ENCODE assay signal across 19 mouse cellular contexts in genomic region chr7:122048191-122048590, GRCm38 (mm10). TPM values are rescaled to one million over a fixed set of nuclear protein-coding genes. Genes with fewer than 3 reads are reported as not detected.
A peak's percentile ranks its signal among the peaks of the same experiment; 100 is the strongest.
DNase-seq lines count a peak whose midpoint lies in the region; ATAC-seq lines count a peak whose summit lies in the region.
"Had no signal": no experiment of that assay in that cellular context is flagged by ENCODE, and none has a peak within 500 bp of the region (broad histone marks: within the 10 kb centered on the region; RNA-seq: fewer than 3 reads in every experiment).

No protein-coding gene starts in this region.

- DNase-seq in heart, adult 18-20 months, result no peak
- no peak for DNase-seq in heart, postnatal 36 days
- DNase-seq: adrenal gland, adult 2 months; adrenal gland, postnatal 25 days; cerebellum, adult 18-20 months; cerebellum, adult 9-11 months; cerebellum, postnatal 36 days; gastrocnemius, postnatal 36 days; kidney, adult 2 months had no signal

- no peak overlapping the region for H3K4me2 ChIP-seq in heart, embryonic 11.5 days
- no peak overlapping the region for H3K4me2 ChIP-seq in heart, embryonic 15.5 days
- H3K4me2 ChIP-seq: embryonic facial prominence, embryonic 15.5 days; forebrain, embryonic 15.5 days; hindbrain, embryonic 13.5 days; kidney, embryonic 15.5 days had no signal

- H3K9ac ChIP-seq in heart, embryonic 11.5 days (ENCODE audit: low read depth, low read length), result no peak overlapping the region
- H3K9ac ChIP-seq in heart, embryonic 15.5 days, result no peak overlapping the region
- H3K9ac ChIP-seq: embryonic facial prominence, embryonic 15.5 days; forebrain, embryonic 15.5 days; hindbrain, embryonic 13.5 days; kidney, embryonic 15.5 days had no signal

- ATAC-seq in heart, embryonic 11.5 days (replicated peaks; ENCODE audit: insufficient number of reproducible peaks, low FRiP score, low TSS enrichment), result no peak
- ATAC-seq in heart, embryonic 15.5 days (replicated peaks; ENCODE audit: insufficient number of reproducible peaks, insufficient read depth, low FRiP score, low read depth), result no peak
- no peak for ATAC-seq in megakaryocyte, adult 5-6 weeks (ENCODE audit: poor library complexity, severe bottlenecking)
- ATAC-seq: forebrain, embryonic 15.5 days; hindbrain, postnatal 0 days had no signal

- intact Hi-C loops in heart, postnatal 36 days (cut with DNase I), result no loop called here

- peaks cover 37% of the 10 kb centered on the region for H3K4me1 ChIP-seq in heart, embryonic 11.5 days (ENCODE audit: control insufficient read depth, insufficient read depth, low read length)
- peaks cover 46% of the 10 kb centered on the region for H3K4me1 ChIP-seq in heart, embryonic 15.5 days (replicated peaks)
- H3K4me1 ChIP-seq in megakaryocyte, embryonic 14.5 days, result peaks cover 62% of the 10 kb centered on the region
- H3K4me1 ChIP-seq: embryonic facial prominence, embryonic 15.5 days; forebrain, embryonic 15.5 days; hindbrain, embryonic 13.5 days; kidney, embryonic 15.5 days had no signal

- no peaks in the 10 kb centered on the region for H3K27me3 ChIP-seq in heart, embryonic 11.5 days (ENCODE audit: control insufficient read depth, insufficient read depth, low read length)
- H3K27me3 ChIP-seq in heart, embryonic 15.5 days, result no peaks in the 10 kb centered on the region
- no peaks in the 10 kb centered on the region for H3K27me3 ChIP-seq in megakaryocyte, embryonic 14.5 days (replicated peaks)
- H3K27me3 ChIP-seq: embryonic facial prominence, embryonic 15.5 days; forebrain, embryonic 15.5 days; hindbrain, embryonic 13.5 days; kidney, embryonic 15.5 days had no signal

- 90% methylated on average over 9 of the region's 9 CpGs for WGBS in heart, embryonic 11.5 days (ENCODE audit: insufficient replicate concordance)
- 82% methylated on average over 9 of the region's 9 CpGs for WGBS in heart, embryonic 15.5 days

- H3K4me3 ChIP-seq in heart, embryonic 11.5 days (ENCODE audit: low read depth, low read length), result no peak overlapping the region
- no peak overlapping the region for H3K4me3 ChIP-seq in heart, embryonic 15.5 days
- H3K4me3 ChIP-seq in megakaryocyte, embryonic 14.5 days (replicated peaks), result peak overlapping the region; percentile 8
- H3K4me3 ChIP-seq: embryonic facial prominence, embryonic 15.5 days; erythroblast, embryonic 14.5 days; forebrain, embryonic 15.5 days; hindbrain, embryonic 13.5 days; kidney, embryonic 15.5 days had no signal

- H3K9me3 ChIP-seq in heart, embryonic 11.5 days (replicated peaks; ENCODE audit: control insufficient read depth, low read length), result no peaks in the 10 kb centered on the region
- H3K9me3 ChIP-seq in heart, embryonic 15.5 days (replicated peaks), result no peaks in the 10 kb centered on the region
- H3K9me3 ChIP-seq in megakaryocyte, embryonic 14.5 days, result no peaks in the 10 kb centered on the region
- H3K9me3 ChIP-seq: embryonic facial prominence, embryonic 15.5 days; forebrain, embryonic 15.5 days; hindbrain, embryonic 13.5 days; kidney, embryonic 15.5 days had no signal

- H3K36me3 ChIP-seq in heart, embryonic 11.5 days (ENCODE audit: control insufficient read depth, insufficient read depth, low read length), result 0 out of 2 replicates have a peak, but pooled peaks cover 6% of the 10 kb centered on the region
- H3K36me3 ChIP-seq in heart, embryonic 15.5 days, result peaks cover 8% of the 10 kb centered on the region; the same call in 1 of the 2 replicates
- H3K36me3 ChIP-seq in megakaryocyte, embryonic 14.5 days (replicated peaks; ENCODE audit: low read length), result peaks cover 40% of the 10 kb centered on the region

- peak overlapping the region; percentile 50; the same call in 1 of the 2 replicates for H3K27ac ChIP-seq in heart, embryonic 11.5 days (ENCODE audit: low read depth, low read length)
- peak overlapping the region; percentile 98 for H3K27ac ChIP-seq in heart, embryonic 15.5 days
- H3K27ac ChIP-seq: embryonic facial prominence, embryonic 15.5 days; forebrain, embryonic 15.5 days; hindbrain, embryonic 13.5 days; hindbrain, postnatal 0 days; kidney, embryonic 15.5 days had no signal

RNA-seq across cellular contexts. Expression of gene Ubfd1, which starts 18.8 kb away (rescaled TPM):
- 67.4 and 71.0 TPM in 2 replicates for polyA plus RNA-seq in heart, embryonic 11.5 days (2014; fragmentation: Nextera tagmentation; extraction: Ambion mirVana)
- 10 to 100 TPM; 36.1 to 41.1 TPM for total RNA-seq in heart, adult 18-20 months (2021)
- polyA plus RNA-seq in heart, embryonic 15.5 days (2015; fragmentation: Nextera tagmentation; extraction: Ambion mirVana), result 40.2 and 48.9 TPM in 2 replicates
- 10 to 100 TPM; 34.7 to 36.0 TPM for total RNA-seq in heart, postnatal 36 days (2021)
- 2.8 and 20.2 TPM in 2 replicates for polyA plus RNA-seq in megakaryocyte, embryonic 14.5 days (2012; ENCODE audit: insufficient read depth, low replicate concordance)
- total RNA-seq in megakaryocyte, adult 5-6 weeks (2015), result 14.3 and 16.3 TPM in 2 replicates
- total RNA-seq in megakaryocyte, adult 5-6 weeks (2017), result 14.4 and 15.0 TPM in 2 replicates

RNA-seq across cellular contexts. Expression of gene Ears2, which starts 18.9 kb away (rescaled TPM):
- polyA plus RNA-seq in heart, embryonic 11.5 days (2014; fragmentation: Nextera tagmentation; extraction: Ambion mirVana), result 21.4 and 24.6 TPM in 2 replicates
- total RNA-seq in heart, adult 18-20 months (2021), result 10 to 100 TPM; 12.3 to 13.4 TPM
- polyA plus RNA-seq in heart, embryonic 15.5 days (2015; fragmentation: Nextera tagmentation; extraction: Ambion mirVana), result 35.5 and 39.5 TPM in 2 replicates
- 10 to 100 TPM; 11.6 to 13.8 TPM for total RNA-seq in heart, postnatal 36 days (2021)
- polyA plus RNA-seq in megakaryocyte, embryonic 14.5 days (2012; ENCODE audit: insufficient read depth, low replicate concordance), result 3.1 and 8.1 TPM in 2 replicates
- 1.0 and 1.5 TPM in 2 replicates for total RNA-seq in megakaryocyte, adult 5-6 weeks (2015)
- total RNA-seq in megakaryocyte, adult 5-6 weeks (2017), result 0.98 and 1.3 TPM in 2 replicates

RNA-seq across cellular contexts. Expression of gene Gga2, which starts 27.2 kb away (rescaled TPM):
- polyA plus RNA-seq in heart, embryonic 11.5 days (2014; fragmentation: Nextera tagmentation; extraction: Ambion mirVana), result 40.6 and 68.0 TPM in 2 replicates
- 10 to 100 TPM; 36.1 to 36.3 TPM for total RNA-seq in heart, adult 18-20 months (2021)
- 80.0 and 87.6 TPM in 2 replicates for polyA plus RNA-seq in heart, embryonic 15.5 days (2015; fragmentation: Nextera tagmentation; extraction: Ambion mirVana)
- total RNA-seq in heart, postnatal 36 days (2021), result 10 to 100 TPM; 26.8 to 30.9 TPM
- polyA plus RNA-seq in megakaryocyte, embryonic 14.5 days (2012; ENCODE audit: insufficient read depth, low replicate concordance), result 32.9 and 40.9 TPM in 2 replicates
- 3.9 and 5.2 TPM in 2 replicates for total RNA-seq in megakaryocyte, adult 5-6 weeks (2015)
- total RNA-seq in megakaryocyte, adult 5-6 weeks (2017), result 3.4 and 5.1 TPM in 2 replicates

RNA-seq across cellular contexts. Expression of gene Ndufab1, which starts 53.5 kb away (rescaled TPM):
- polyA plus RNA-seq in heart, embryonic 11.5 days (2014; fragmentation: Nextera tagmentation; extraction: Ambion mirVana), result 1,202 and 1,222 TPM in 2 replicates
- total RNA-seq in heart, adult 18-20 months (2021), result 1,000 to 10,000 TPM; 1,776 to 1,815 TPM
- 1,227 and 1,553 TPM in 2 replicates for polyA plus RNA-seq in heart, embryonic 15.5 days (2015; fragmentation: Nextera tagmentation; extraction: Ambion mirVana)
- 1,000 to 10,000 TPM; 1,629 to 1,738 TPM for total RNA-seq in heart, postnatal 36 days (2021)
- polyA plus RNA-seq in megakaryocyte, embryonic 14.5 days (2012; ENCODE audit: insufficient read depth, low replicate concordance), result 847 and 2,571 TPM in 2 replicates
- total RNA-seq in megakaryocyte, adult 5-6 weeks (2015), result 128 and 133 TPM in 2 replicates
- total RNA-seq in megakaryocyte, adult 5-6 weeks (2017), result 36.2 and 69.0 TPM in 2 replicates

Comparison
In these comparisons a context has a peak if more than half of its experiments do, and no peak if none do; other contexts are left out.
1. RNA of gene Ears2, which starts 18.9 kb away (total RNA-seq): 11.6 to 13.8 TPM in heart, postnatal 36 days and 12.3 to 13.4 TPM in heart, adult 18-20 months; 0.98 to 1.5 TPM in megakaryocyte, adult 5-6 weeks; every median in the first group is over 4 times any median in the second.
2. RNA of gene Gga2, which starts 27.2 kb away (total RNA-seq): 36.1 to 36.3 TPM in heart, adult 18-20 months and 26.8 to 30.9 TPM in heart, postnatal 36 days; 3.4 to 5.2 TPM in megakaryocyte, adult 5-6 weeks; every median in the first group is over 4 times any median in the second.